Mouse (Mus musculus): ENCODE measurements around the gene Ftl1.
A peak's percentile ranks its signal among the peaks of the same experiment; 100 is the strongest.
"Not testable (repeated sequence)": the region's sequence is repeated elsewhere in the genome, so short reads cannot be mapped to it uniquely, and the experiment has no call there.

Ftl1 gene

GRCm38 (mm10) chr7:45475291-45475969, 15.7 kb upstream of the Ftl1 start:
- no peak for DNase-seq

- no peak for DNase-seq
Observed at GRCm38 (mm10) chr7:45470869-45471268, 11.2 kb upstream of the Ftl1 start.

DNA sequence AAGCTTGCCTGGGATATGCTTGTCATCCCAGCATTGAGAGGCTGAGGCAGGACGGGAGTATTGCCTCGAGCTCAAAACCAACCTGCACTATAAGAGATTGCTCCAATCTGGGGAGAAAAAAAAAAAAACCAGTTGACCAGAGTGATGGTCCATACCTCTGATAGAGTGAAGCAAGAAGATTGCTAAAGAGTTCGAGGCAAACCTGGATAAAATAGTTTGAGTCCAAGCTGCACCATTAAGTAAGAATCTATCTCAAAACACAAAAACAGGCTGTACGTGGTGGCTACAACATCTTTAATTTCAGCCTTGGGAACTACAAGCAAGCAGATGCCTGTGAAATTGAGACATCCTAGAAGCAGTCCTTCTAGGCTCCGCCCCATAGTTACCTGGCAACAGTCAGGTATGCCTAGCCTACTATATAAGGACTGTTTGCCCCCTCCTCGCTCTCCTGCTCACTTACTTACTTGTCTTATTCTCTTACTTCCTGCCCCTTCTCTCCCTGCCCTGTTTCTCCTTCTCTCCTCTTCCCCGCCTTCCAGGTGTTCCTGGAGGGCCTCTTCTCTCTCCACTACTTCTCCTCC, 7.5 kb upstream of the Ftl1 start:
- no peak for DNase-seq

DNA sequence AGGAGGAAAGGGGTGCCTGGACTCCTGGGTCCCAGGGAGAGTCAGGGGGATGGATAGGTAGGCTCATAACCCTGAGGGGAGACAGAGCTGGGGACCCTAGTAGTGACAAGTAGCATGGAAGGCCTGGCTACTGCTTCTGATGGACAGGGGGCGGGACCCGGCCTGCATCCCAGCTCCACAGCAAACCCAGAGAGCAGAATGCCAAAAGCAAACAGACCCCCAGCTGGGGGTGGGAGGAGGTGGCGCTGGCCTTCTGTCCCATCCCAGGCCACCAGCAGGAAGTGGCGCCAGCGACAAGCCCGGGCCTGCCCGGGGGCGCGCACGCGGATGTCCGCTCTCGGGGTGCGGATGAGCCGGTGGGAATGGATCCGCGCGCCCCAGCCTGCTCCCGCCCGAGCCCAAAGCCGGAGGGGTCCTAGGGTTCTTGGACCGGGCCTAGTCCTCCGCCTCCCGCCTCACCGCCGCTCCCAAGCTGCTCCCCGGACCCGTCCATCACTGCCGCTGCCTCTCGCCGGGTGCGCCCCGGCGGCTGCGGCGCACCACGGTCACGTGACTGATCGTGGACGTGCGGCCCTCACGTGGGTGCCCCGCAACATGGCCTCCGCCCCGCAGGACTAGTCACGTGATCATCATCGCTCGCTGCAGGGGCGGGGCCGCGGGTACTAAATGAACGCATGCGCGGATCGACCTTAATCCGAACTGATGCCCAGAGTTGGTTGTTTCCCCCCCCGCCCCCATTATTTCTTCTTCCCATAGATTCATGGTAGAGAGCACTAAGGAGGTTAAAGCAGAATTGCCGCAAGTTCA, 6.8 kb upstream of the Ftl1 start, which contains the start of gene Bax:
Gene Bax (minus strand): TSS at position 616 of the 807 bp plus-strand sequence.
- DNase-seq, result peak; percentile 97

GRCm38 (mm10) chr7:45465549-45465948, 5.9 kb upstream of the Ftl1 start:
- DNase-seq, result no peak

DNA sequence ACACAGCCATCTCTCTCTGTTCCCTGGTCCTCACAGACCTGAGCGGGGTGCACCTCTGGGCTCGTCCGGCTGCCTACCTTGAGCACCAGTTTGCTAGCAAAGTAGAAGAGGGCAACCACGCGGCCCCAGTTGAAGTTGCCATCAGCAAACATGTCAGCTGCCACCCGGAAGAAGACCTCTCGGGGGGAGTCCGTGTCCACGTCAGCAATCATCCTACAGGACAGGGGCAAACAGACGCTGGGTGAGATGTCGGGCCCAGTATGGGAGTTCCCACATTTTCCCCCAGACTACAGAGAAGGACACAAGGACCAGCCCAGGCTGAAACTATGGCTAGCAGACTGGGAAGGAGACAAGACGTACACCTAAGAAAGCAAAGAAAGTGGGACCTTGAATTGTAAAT, 5.4 kb upstream of the Ftl1 start:
- DNase-seq, result no peak

GRCm38 (mm10) chr7:45463987-45464778, 4.5 kb upstream of the Ftl1 start:
- no peak for DNase-seq

DNA sequence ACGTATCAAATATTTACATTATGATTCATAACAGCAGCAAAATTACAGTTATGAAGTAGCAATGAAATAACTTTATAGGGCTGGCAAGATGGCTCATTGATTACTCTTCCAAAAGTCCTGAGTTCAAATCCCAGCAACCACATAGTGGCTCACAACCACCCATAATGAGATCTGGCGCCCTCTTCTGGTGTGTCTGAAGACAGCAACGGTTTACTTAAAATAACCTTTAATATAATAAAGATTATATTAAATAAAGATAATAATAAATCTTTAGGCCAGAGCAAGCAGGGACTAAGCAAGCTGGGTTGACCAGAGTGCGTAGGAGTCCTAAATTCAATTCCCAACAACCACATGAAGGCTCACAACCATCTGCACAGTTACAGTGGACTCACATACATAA, 3.2 kb upstream of the Ftl1 start:
- DNase-seq, result not testable (repeated sequence)

DNA sequence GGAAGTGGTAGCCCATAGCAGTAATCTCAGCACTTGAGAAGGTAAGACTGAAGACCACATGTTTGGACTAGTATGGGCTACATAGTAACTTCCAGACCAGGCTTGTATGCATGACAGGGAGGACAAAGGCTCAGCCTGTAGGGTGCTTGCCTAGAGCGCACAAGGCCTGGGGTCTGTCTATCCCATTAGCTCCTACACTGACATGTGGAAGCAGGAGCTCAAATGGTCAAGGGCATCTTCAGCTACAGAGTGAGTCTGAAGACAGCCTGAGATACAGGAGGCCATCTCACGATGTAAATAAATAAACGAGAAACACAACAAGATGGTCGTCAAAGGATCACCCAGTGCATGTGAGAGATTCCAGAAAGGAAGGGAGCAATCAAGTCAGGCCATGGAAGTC, 2.6 kb upstream of the Ftl1 start:
- DNase-seq, result no peak

DNA sequence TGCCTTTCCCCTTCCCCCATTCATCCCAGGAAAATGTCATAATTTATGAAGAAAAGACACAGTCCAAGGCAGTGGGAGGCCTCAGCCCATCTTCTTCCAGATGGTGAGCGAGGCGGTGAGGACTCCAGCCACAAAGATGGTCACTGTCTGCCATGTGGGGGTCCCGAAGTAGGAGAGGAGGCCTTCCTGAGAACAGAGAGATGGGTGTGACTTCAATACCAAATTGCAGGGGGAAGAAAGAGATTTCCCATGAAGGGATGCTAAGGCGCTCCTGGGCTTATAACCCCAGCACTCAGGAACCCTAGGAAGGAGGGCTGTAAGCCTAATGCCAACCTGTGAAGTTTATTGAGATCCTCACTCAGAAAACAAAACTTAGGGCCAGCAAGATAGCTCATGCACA, 2.1 kb upstream of the Ftl1 start:
- DNase-seq, result no peak

GRCm38 (mm10) chr7:45461326-45461725, 1.6 kb upstream of the Ftl1 start:
- DNase-seq, result no peak

GRCm38 (mm10) chr7:45460860-45461314, 1.2 kb upstream of the Ftl1 start:
- peak; percentile 66 for DNase-seq

GRCm38 (mm10) chr7:45460377-45460776, 693 bp upstream of the Ftl1 start:
- DNase-seq, result no peak

GRCm38 (mm10) chr7:45458748-45459563, 728 bp downstream of the Ftl1 start:
- DNase-seq, result peak; percentile 76

DNA sequence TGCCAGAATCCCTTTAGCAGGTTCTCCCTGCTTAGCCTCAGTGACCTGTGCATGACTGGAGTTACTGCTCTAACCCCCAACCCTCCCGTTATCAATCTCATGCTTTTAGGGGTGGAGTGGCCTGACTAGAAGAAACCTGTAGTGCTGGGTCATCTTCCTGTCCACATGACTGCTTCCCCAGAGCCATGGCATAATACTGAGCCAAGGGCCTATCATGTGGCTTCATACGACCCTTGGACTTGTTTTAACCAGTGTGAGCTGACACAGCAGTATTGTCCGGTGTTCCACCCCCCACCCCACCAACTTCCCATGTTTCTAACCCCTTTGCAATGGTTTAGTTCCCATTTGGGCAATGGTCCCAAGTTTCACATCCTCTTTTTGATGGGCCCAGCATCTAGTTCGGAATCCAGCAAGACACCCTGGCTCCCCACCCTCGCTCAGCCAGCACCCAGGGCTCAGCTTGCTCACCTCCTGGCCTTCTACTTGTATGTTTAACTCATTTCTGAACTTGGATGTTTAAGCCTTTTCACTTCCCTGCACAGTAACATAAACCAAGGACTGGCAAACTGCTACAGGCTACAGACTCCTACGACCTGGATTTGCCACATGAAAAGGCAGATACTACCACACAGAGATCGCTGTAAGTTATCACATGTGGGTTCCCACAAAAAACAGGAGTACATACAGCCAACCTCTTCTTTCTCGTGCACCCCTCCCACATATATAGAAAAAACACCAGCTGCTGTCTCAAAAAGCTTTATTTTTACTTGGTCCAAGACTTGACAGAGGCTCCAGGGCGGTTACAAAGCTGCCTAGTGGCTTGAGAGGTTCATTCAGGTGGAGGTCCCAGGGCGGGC, 2.3 kb downstream of the Ftl1 start:
- DNase-seq, result peak; percentile 77

GRCm38 (mm10) chr7:45456721-45457203, 2.9 kb downstream of the Ftl1 start:
- DNase-seq, result no peak

GRCm38 (mm10) chr7:45455932-45456696, 3.6 kb downstream of the Ftl1 start:
- DNase-seq, result no peak

GRCm38 (mm10) chr7:45454971-45455370, 4.7 kb downstream of the Ftl1 start:
- no peak for DNase-seq

DNA sequence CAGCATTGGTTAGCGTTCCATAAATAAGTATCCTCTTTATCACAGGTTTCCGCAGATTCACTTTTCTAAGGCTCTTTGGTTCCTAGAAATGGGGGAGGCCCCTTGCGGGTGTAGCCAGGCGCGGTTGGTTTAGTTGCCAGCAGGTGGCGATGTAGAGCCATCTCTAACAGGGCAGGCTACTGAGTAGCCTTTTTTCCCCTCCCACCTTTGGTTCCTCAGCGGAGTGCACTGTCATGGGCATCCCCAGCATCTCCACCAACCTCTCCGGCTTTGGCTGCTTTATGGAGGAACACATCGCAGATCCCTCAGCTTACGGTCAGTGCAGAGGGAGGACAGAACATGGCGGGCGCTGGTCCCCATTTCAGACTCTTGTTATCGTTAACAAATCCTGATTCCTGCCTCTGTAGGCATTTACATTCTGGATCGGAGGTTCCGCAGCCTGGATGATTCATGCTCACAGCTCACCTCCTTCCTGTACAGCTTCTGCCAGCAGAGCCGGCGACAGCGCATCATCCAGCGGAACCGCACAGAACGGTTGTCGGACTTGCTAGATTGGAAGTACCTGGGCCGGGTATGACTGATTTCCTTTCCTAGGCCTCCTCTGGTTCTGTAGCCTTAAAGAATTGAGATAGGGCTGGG, 8.2 kb downstream of the Ftl1 start:
- peak; percentile 80 for DNase-seq

DNA sequence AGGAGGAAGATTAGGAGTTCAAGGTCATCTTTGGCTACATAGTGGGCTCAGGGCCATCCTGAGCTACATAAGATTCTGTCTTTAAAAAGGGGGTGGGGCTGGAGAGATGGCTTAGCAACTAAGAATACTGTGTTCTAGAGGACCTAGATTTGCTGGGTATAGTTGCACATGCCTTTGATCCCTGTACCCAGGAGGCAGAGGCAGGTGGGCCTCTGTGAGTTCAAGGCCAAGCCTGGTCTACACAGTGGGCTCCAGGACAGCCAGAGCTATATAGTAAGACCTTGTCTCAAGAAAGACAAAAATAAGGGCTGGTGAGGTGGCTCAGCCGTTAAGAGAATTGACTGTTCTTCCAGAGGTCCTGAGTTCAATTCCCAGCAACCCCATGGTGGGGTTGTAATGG, 9.7 kb downstream of the Ftl1 start:
- DNase-seq, result no peak
